Mouse (Mus musculus) heart, adult 2 months (tissue): ENCODE measurements at regions not wholly inside any gene's neighbourhood (a gene's known extent, or its start where the extent isn't known, plus 50 kb on each side); places are given as distances from the start of the nearest gene placed in this dataset.

ENCODE experiments used
- CTCF ChIP-seq: fragments of 200-600 bp; IDR thresholded peaks from 2 replicates; pipeline ENCODE4 v1.8.1; 2022; ENCODE audit warnings: antibody characterized with exemption, mild to moderate bottlenecking, moderate library complexity
- POLR2A ChIP-seq: fragments of 200-500 bp; IDR thresholded peaks from 2 replicates; pipeline ENCODE4 v1.6.1; 2011; ENCODE audit warnings: mild to moderate bottlenecking, low read depth, low read length, control low read depth; ENCODE audit not compliant: insufficient read depth

DNA sequence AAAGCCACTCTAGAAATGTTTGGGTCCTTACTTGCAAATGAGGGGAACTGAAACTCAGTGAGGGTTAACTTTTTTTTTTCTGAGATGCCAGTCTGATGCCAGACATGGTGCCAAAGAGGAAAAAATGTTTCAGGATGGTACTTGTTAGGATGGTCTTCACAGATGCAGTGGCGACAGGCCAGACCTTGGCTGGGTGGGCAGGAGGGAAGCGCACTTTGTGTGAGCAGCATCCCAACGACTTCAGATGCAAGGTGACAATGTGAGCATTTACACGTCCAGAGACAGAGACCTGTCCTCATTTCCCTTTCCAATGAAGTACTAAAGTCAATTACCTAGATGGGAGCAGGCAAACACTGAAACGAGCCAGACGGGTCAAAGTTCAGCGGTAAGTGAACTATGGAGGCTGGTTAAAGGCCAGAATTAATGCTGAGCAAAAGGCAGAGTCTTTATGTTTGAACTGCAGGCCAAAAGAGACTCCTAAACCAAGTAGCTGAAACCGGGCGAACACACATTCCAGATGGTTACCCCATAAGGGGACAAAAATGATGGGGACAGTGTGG is 213.7 kb upstream of the Ccdc122 start:
- TF ChIP-seq CTCF (no peak), POLR2A (no peak)
